ENCODE assay signal across 18 mouse cellular contexts in genomic region chr6:125338791-125339660, GRCm38 (mm10). TPM values are rescaled to one million over a fixed set of nuclear protein-coding genes. Genes with fewer than 3 reads are reported as not detected.
DNase-seq lines count a peak whose midpoint lies in the region; ATAC-seq lines count a peak whose summit lies in the region.
"Had no signal": no experiment of that assay in that cellular context is flagged by ENCODE, and none has a peak within 500 bp of the region (broad histone marks: within the 10 kb centered on the region; RNA-seq: fewer than 3 reads in every experiment).

No protein-coding gene starts in this region.

- 71% methylated on average over 9 of the region's 9 CpGs for WGBS in heart, embryonic 16.5 days
- WGBS in lung, embryonic 15.5 days, result 59% methylated on average over 9 of the region's 9 CpGs
- WGBS in stomach, embryonic 14.5 days, result 61% methylated on average over 9 of the region's 9 CpGs

- no peak for DNase-seq in heart, postnatal 10 days
- no peak for DNase-seq in lung, adult 18-20 months
- DNase-seq in natural killer cell, adult 2 months (ENCODE audit: low spot score in 2 of 2), result no peak
- DNase-seq: adrenal gland, postnatal 10 days; cerebellum, postnatal 36 days; gastrocnemius, postnatal 36 days had no signal

- intact Hi-C loops in heart, postnatal 10 days (cut with DNase I), result no loop called here

- H3K9me3 ChIP-seq in heart, embryonic 16.5 days (replicated peaks; ENCODE audit: control insufficient read depth, low read length), result no peaks in the 10 kb centered on the region
- no peaks in the 10 kb centered on the region for H3K9me3 ChIP-seq in lung, embryonic 15.5 days
- H3K9me3 ChIP-seq in stomach, embryonic 14.5 days (ENCODE audit: control insufficient read depth, low read depth, low read length), result no peaks in the 10 kb centered on the region
- H3K9me3 ChIP-seq: embryonic facial prominence, embryonic 15.5 days; midbrain, embryonic 10.5 days had no signal

- H3K4me2 ChIP-seq in heart, embryonic 16.5 days (ENCODE audit: low read depth, low read length), result no peak overlapping the region
- H3K4me2 ChIP-seq in lung, embryonic 15.5 days, result no peak overlapping the region
- H3K4me2 ChIP-seq in stomach, embryonic 14.5 days (replicated peaks; ENCODE audit: low read depth, low read length), result no peak overlapping the region
- H3K4me2 ChIP-seq: embryonic facial prominence, embryonic 15.5 days; hindbrain, embryonic 14.5 days had no signal

- 0 out of 2 replicates have a peak, but pooled peaks cover 2% of the 10 kb centered on the region for H3K4me1 ChIP-seq in heart, embryonic 16.5 days (ENCODE audit: control insufficient read depth, insufficient read depth, low read length)
- H3K4me1 ChIP-seq in lung, embryonic 15.5 days, result peaks cover 23% of the 10 kb centered on the region
- H3K4me1 ChIP-seq in brown adipose tissue, adult 24 weeks (ENCODE audit: control insufficient read depth, insufficient read depth, insufficient read length, low read length), result peaks cover 28% of the 10 kb centered on the region
- no peaks in the 10 kb centered on the region; the same call in 1 of the 2 replicates for H3K4me1 ChIP-seq in stomach, embryonic 14.5 days (ENCODE audit: control insufficient read depth, insufficient read depth, low read length)

- no peaks in the 10 kb centered on the region for H3K36me3 ChIP-seq in heart, embryonic 16.5 days (ENCODE audit: control insufficient read depth, insufficient read depth)
- no peaks in the 10 kb centered on the region for H3K36me3 ChIP-seq in lung, embryonic 15.5 days
- no peaks in the 10 kb centered on the region for H3K36me3 ChIP-seq in stomach, embryonic 14.5 days (ENCODE audit: control insufficient read depth, insufficient read depth, low read length)
- H3K36me3 ChIP-seq: embryonic facial prominence, embryonic 15.5 days; midbrain, embryonic 10.5 days had no signal

- H3K4me3 ChIP-seq in heart, embryonic 16.5 days (ENCODE audit: low read length), result no peak overlapping the region
- no peak overlapping the region for H3K4me3 ChIP-seq in lung, embryonic 15.5 days
- H3K4me3 ChIP-seq in brown adipose tissue, adult 24 weeks (ENCODE audit: insufficient read depth, low read depth, low read length), result no peak overlapping the region
- no peak overlapping the region for H3K4me3 ChIP-seq in stomach, embryonic 14.5 days (ENCODE audit: low read depth, low read length)
- H3K4me3 ChIP-seq: embryonic facial prominence, embryonic 15.5 days; midbrain, embryonic 10.5 days; myocyte had no signal

- peak overlapping the region; percentile 74; the same call in 1 of the 2 replicates for H3K27ac ChIP-seq in heart, embryonic 16.5 days (ENCODE audit: low read length)
- H3K27ac ChIP-seq in lung, embryonic 15.5 days, result peak overlapping the region; percentile 88
- H3K27ac ChIP-seq in brown adipose tissue, adult 24 weeks (replicated peaks; ENCODE audit: low read depth, low read length), result peak overlapping the region; percentile 59
- peak overlapping the region; percentile 10; the same call in 1 of the 2 replicates for H3K27ac ChIP-seq in stomach, embryonic 14.5 days (ENCODE audit: low read length)
- H3K27ac ChIP-seq: hindbrain, embryonic 14.5 days; liver, embryonic 14.5 days; midbrain, embryonic 10.5 days had no signal

- H3K9ac ChIP-seq in heart, embryonic 16.5 days (ENCODE audit: low read length), result no peak overlapping the region
- no peak overlapping the region for H3K9ac ChIP-seq in lung, embryonic 15.5 days
- H3K9ac ChIP-seq in stomach, embryonic 14.5 days (replicated peaks; ENCODE audit: low read depth, low read length), result no peak overlapping the region
- H3K9ac ChIP-seq: embryonic facial prominence, embryonic 15.5 days; hindbrain, embryonic 14.5 days; liver, embryonic 14.5 days had no signal

- H3K27me3 ChIP-seq in heart, embryonic 16.5 days (ENCODE audit: control insufficient read depth, insufficient read depth, low read length), result no peaks in the 10 kb centered on the region
- no peaks in the 10 kb centered on the region for H3K27me3 ChIP-seq in lung, embryonic 15.5 days
- H3K27me3 ChIP-seq in stomach, embryonic 14.5 days (ENCODE audit: control insufficient read depth, insufficient read depth, low read length), result no peaks in the 10 kb centered on the region
- H3K27me3 ChIP-seq: embryonic facial prominence, embryonic 15.5 days had no signal

- no peak for ATAC-seq in heart, embryonic 16.5 days (replicated peaks; ENCODE audit: extremely low read depth, insufficient read depth, low FRiP score)
- ATAC-seq in lung, embryonic 15.5 days (ENCODE audit: borderline replicate concordance, extremely low read depth, low FRiP score, low TSS enrichment), result no peak
- no peak for ATAC-seq in stomach, embryonic 14.5 days (ENCODE audit: insufficient number of reproducible peaks, insufficient read depth, low FRiP score, low read depth)
- ATAC-seq: forebrain, embryonic 14.5 days had no signal

RNA-seq across cellular contexts. Expression of gene Tnfrsf1a, which starts 10.1 kb away (rescaled TPM):
- 54.2 and 54.8 TPM in 2 replicates for polyA plus RNA-seq in heart, embryonic 16.5 days (2015; fragmentation: Nextera tagmentation; extraction: Ambion mirVana)
- total RNA-seq in heart, postnatal 10 days (2021), result 10 to 100 TPM; 73.7 to 77.8 TPM
- polyA plus RNA-seq in lung, embryonic 15.5 days (2015; fragmentation: Nextera tagmentation; extraction: Ambion mirVana), result 88.3 and 101 TPM in 2 replicates
- 52.3 and 69.7 TPM in 2 replicates for polyA plus RNA-seq in brown adipose tissue, adult 24 weeks (2012; ENCODE audit: insufficient read depth, insufficient read length, missing spikeins)
- 64.2 and 69.9 TPM in 2 replicates for polyA plus RNA-seq in stomach, embryonic 14.5 days (2014; fragmentation: Nextera tagmentation; extraction: Ambion mirVana)

RNA-seq across cellular contexts. Expression of gene Scnn1a, which starts 18.6 kb away (rescaled TPM):
- 2.6 and 2.9 TPM in 2 replicates for polyA plus RNA-seq in heart, embryonic 16.5 days (2015; fragmentation: Nextera tagmentation; extraction: Ambion mirVana)
- under 1 TPM; 0.97 to 0.98 TPM for total RNA-seq in heart, postnatal 10 days (2021)
- polyA plus RNA-seq in lung, embryonic 15.5 days (2015; fragmentation: Nextera tagmentation; extraction: Ambion mirVana), result 5.0 and 5.8 TPM in 2 replicates
- polyA plus RNA-seq in brown adipose tissue, adult 24 weeks (2012; ENCODE audit: insufficient read depth, insufficient read length, missing spikeins), result 0.88 and 1.1 TPM in 2 replicates
- 1.3 and 2.6 TPM in 2 replicates for polyA plus RNA-seq in stomach, embryonic 14.5 days (2014; fragmentation: Nextera tagmentation; extraction: Ambion mirVana)

RNA-seq across cellular contexts. Expression of gene Ltbr, which starts 25.3 kb away (rescaled TPM):
- polyA plus RNA-seq in heart, embryonic 16.5 days (2015; fragmentation: Nextera tagmentation; extraction: Ambion mirVana), result 43.0 and 51.4 TPM in 2 replicates
- total RNA-seq in heart, postnatal 10 days (2021), result 10 to 100 TPM; 42.8 to 49.4 TPM
- polyA plus RNA-seq in lung, embryonic 15.5 days (2015; fragmentation: Nextera tagmentation; extraction: Ambion mirVana), result 79.1 and 82.5 TPM in 2 replicates
- 30.9 and 34.5 TPM in 2 replicates for polyA plus RNA-seq in brown adipose tissue, adult 24 weeks (2012; ENCODE audit: insufficient read depth, insufficient read length, missing spikeins)
- polyA plus RNA-seq in stomach, embryonic 14.5 days (2014; fragmentation: Nextera tagmentation; extraction: Ambion mirVana), result 55.1 and 62.6 TPM in 2 replicates

RNA-seq across cellular contexts. Expression of gene Plekhg6, which starts 41.6 kb away (rescaled TPM):
- 0.25 and 0.41 TPM in 2 replicates for polyA plus RNA-seq in heart, embryonic 16.5 days (2015; fragmentation: Nextera tagmentation; extraction: Ambion mirVana)
- total RNA-seq in heart, postnatal 10 days (2021), result not detected
- polyA plus RNA-seq in lung, embryonic 15.5 days (2015; fragmentation: Nextera tagmentation; extraction: Ambion mirVana), result 0.31 and 0.36 TPM in 2 replicates
- polyA plus RNA-seq in brown adipose tissue, adult 24 weeks (2012; ENCODE audit: insufficient read depth, insufficient read length, missing spikeins), result 0.33 TPM in 1 of 2 replicates, not detected in the other
- 1.7 and 2.1 TPM in 2 replicates for polyA plus RNA-seq in stomach, embryonic 14.5 days (2014; fragmentation: Nextera tagmentation; extraction: Ambion mirVana)
- total RNA-seq: gastrocnemius, postnatal 36 days had no signal
- polyA plus RNA-seq: forebrain, embryonic 14.5 days had no signal

RNA-seq across cellular contexts. Expression of gene Tuba3a, which starts 53.2 kb away (rescaled TPM):
- polyA plus RNA-seq in heart, embryonic 16.5 days (2015; fragmentation: Nextera tagmentation; extraction: Ambion mirVana), result not detected in 2 replicates
- total RNA-seq in heart, postnatal 10 days (2021), result not detected
- 0.22 and 0.31 TPM in 2 replicates for polyA plus RNA-seq in lung, embryonic 15.5 days (2015; fragmentation: Nextera tagmentation; extraction: Ambion mirVana)
- not detected in 2 replicates for polyA plus RNA-seq in brown adipose tissue, adult 24 weeks (2012; ENCODE audit: insufficient read depth, insufficient read length, missing spikeins)
- polyA plus RNA-seq in stomach, embryonic 14.5 days (2014; fragmentation: Nextera tagmentation; extraction: Ambion mirVana), result 0.17 TPM in 1 of 2 replicates, not detected in the other
- total RNA-seq: adrenal gland, postnatal 10 days; gastrocnemius, postnatal 36 days; layer of hippocampus, adult 18-20 months; left cerebral cortex, postnatal 10 days had no signal
- polyA plus RNA-seq: hindbrain, embryonic 14.5 days; liver, embryonic 14.5 days; midbrain, embryonic 10.5 days; myocyte had no signal

Comparison
In these comparisons a context has a peak if more than half of its experiments do, and no peak if none do; other contexts are left out.
1. H3K27ac ChIP-seq: peak in every context shown above with its lines; median percentile 88 in lung, embryonic 15.5 days; 74 in heart, embryonic 16.5 days; 59 in brown adipose tissue, adult 24 weeks; 10 in stomach, embryonic 14.5 days.